Mouse (Mus musculus) lung, postnatal 10 days (tissue): ENCODE measurements around the gene Sat2.

Experiments used
- DNase-seq: peaks from one replicate; pipeline ENCODE4 v3.0.0; 2021

Gene Sat2

GRCm38 (mm10) chr11:69672211-69672706, 50.4 kb downstream of the Sat2 start, which contains the start of gene Eif4a1:
Eif4a1 (minus strand) TSS chr11:69672423.
- DNase-seq, result peak; percentile 100
